Mouse (Mus musculus) bone marrow macrophage, adult 2 months (primary cell): ENCODE results near the gene Tnfsf13b.

Experiments used
- CTCF ChIP-seq: IDR thresholded peaks from 2 replicates; pipeline ENCODE4 v1.5.1; 2012; ENCODE audit warnings: low read depth, mild to moderate bottlenecking, low read length, moderate library complexity
- POLR2A ChIP-seq: IDR thresholded peaks from 2 replicates; pipeline ENCODE4 v1.6.1; 2012; ENCODE audit warnings: mild to moderate bottlenecking, low read depth, low read length, borderline replicate concordance

GRCm38 (mm10) chr8:10049162-10049561 is 42.9 kb downstream of the Tnfsf13b start:
- TF ChIP-seq POLR2A: no peak
- no peak for TF ChIP-seq CTCF
